Mouse (Mus musculus) stomach, embryonic 14.5 days (tissue): ENCODE results near the gene Taar7d. TPM values are rescaled to one million over a fixed set of nuclear protein-coding genes. Genes with fewer than 3 reads are reported as not detected.
"Not testable (repeated sequence)": the region's sequence is repeated elsewhere in the genome, so short reads cannot be mapped to it uniquely, and the experiment has no call there.

Source experiments
- ATAC-seq: fragments of 200-750 bp; cut with Nextera tagmentation; 2 replicates; pipeline ENCODE4 v1.8.0; 2017; ENCODE audit warnings: low read depth, moderate TSS enrichment; ENCODE audit not compliant: insufficient number of reproducible peaks, insufficient read depth, low FRiP score
- H3K27ac ChIP-seq: fragments of 300-500 bp; sonication (generic); 2 replicates; pipeline ENCODE4 v1.5.1; 2014; ENCODE audit warnings: mild to moderate bottlenecking, low read length, moderate library complexity, mixed read lengths
- H3K27me3 ChIP-seq: fragments of 300-500 bp; sonication (generic); 2 replicates; pipeline ENCODE4 v1.6.1; 2014; ENCODE audit warnings: low read length, control low read depth, mixed read lengths; ENCODE audit not compliant: control insufficient read depth, insufficient read depth
- H3K36me3 ChIP-seq: fragments of 300-500 bp; sonication (generic); 2 replicates; pipeline ENCODE4 v1.6.1; 2014; ENCODE audit warnings: mild to moderate bottlenecking, control low read depth, low read length, moderate library complexity, mixed read lengths; ENCODE audit not compliant: control insufficient read depth, insufficient read depth
- H3K4me1 ChIP-seq: fragments of 300-500 bp; sonication (generic); 2 replicates; pipeline ENCODE4 v1.6.1; 2014; ENCODE audit warnings: low read length, control low read depth, mixed read lengths; ENCODE audit not compliant: control insufficient read depth, insufficient read depth
- H3K4me2 ChIP-seq: fragments of 300-500 bp; sonication (generic); replicated peaks from 2 replicates; pipeline ENCODE4 v1.6.1; 2014; ENCODE audit warnings: low read depth, low read length, control low read depth
- H3K4me3 ChIP-seq: fragments of 300-500 bp; sonication (generic); 2 replicates; pipeline ENCODE4 v1.5.1; 2014; ENCODE audit warnings: low read depth, low read length, control low read depth
- H3K9ac ChIP-seq: fragments of 300-500 bp; sonication (generic); replicated peaks from 2 replicates; pipeline ENCODE4 v1.6.1; 2014; ENCODE audit warnings: low read depth, mild to moderate bottlenecking, control low read depth, low read length, moderate library complexity, mixed read lengths
- H3K9me3 ChIP-seq: fragments of 300-500 bp; sonication (generic); 2 replicates; pipeline ENCODE4 v1.6.1; 2016; ENCODE audit warnings: low read depth, low read length, control low read depth; ENCODE audit not compliant: control insufficient read depth
- WGBS: fragments of 180-500 bp; shearing (Covaris S2); extraction: QIAGEN DNeasy Blood & Tissue Kit; methylation state at CpG from one replicate; pipeline ENCODE4 v1.1.7; 2014; 5-methylcytosine and 5-hydroxymethylcytosine counted together
- polyA plus RNA-seq: library from polyadenylated mRNA; unstranded; fragments of >200 nt; fragmentation: Nextera tagmentation; extraction: Ambion mirVana; gene quantifications from 2 replicates; pipeline ENCODE4 v1.2.1, GENCODE M21; 2014

Gene Taar7d
- polyA plus RNA-seq, 1 experiment from 2014 or later = not detected

DNA sequence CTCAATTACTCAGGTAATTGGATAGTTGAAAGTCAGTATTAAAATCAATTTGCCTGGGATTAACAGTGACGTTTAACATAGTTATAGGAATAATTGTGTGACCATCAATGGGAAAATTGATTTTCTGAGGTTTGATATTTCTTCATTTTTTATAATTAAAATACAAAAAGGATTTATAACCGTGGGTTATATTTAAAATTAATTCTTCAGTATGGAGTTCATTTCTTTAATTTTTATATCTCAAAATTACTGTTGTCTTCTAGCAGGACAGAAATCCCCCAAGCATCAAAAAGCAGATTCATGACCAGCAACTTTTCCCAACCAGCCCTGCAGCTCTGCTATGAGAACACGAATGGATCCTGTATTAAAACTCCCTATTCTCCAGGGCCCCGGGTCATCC is 49.2 kb downstream of the Taar7d start, which contains the start of gene Taar8a:
Gene Taar8a, plus strand, starts transcription at position 301 of the 400 bp plus-strand sequence.
- not testable (repeated sequence) for H3K4me3 ChIP-seq, ATAC-seq, H3K36me3 ChIP-seq, H3K9me3 ChIP-seq, H3K9ac ChIP-seq, H3K4me2 ChIP-seq, H3K4me1 ChIP-seq, H3K27ac ChIP-seq, H3K27me3 ChIP-seq
- WGBS = 89% methylated on average over 2 of the region's 4 CpGs

Other genes starting within 250 kb of the Taar7d start
- 247 and 248 TPM in 2 replicates for gene Rps12, start 239.9 kb upstream of the Taar7d start, polyA plus RNA-seq
- 17.3 and 23.7 TPM in 2 replicates for gene Slc18b1, start 230.2 kb upstream of the Taar7d start, polyA plus RNA-seq
- 0.27 TPM in 1 of 2 replicates, not detected in the other for gene Vnn3, start 175.8 kb upstream of the Taar7d start, polyA plus RNA-seq
- 1.9 and 2.5 TPM in 2 replicates for gene Vnn1, start 132.5 kb upstream of the Taar7d start, polyA plus RNA-seq
- not detected in 2 replicates for gene Taar1, start 106.9 kb upstream of the Taar7d start, polyA plus RNA-seq
- not detected in 2 replicates for gene Taar2, start 88.7 kb upstream of the Taar7d start, polyA plus RNA-seq
- gene Taar3, start 77.7 kb upstream of the Taar7d start, polyA plus RNA-seq = not detected in 2 replicates
- gene Taar4, start 66.7 kb upstream of the Taar7d start, polyA plus RNA-seq = not detected in 2 replicates
- gene Taar5, start 56.5 kb upstream of the Taar7d start, polyA plus RNA-seq = not detected in 2 replicates
- gene Taar6, start 41.6 kb upstream of the Taar7d start, polyA plus RNA-seq = not detected in 2 replicates
- gene Taar7a, start 33.7 kb upstream of the Taar7d start, polyA plus RNA-seq = not detected in 2 replicates
- not detected in 2 replicates for gene Taar7b, start 27.3 kb upstream of the Taar7d start, polyA plus RNA-seq
- gene Taar7e, start 10.4 kb downstream of the Taar7d start, polyA plus RNA-seq = not detected in 2 replicates
- not detected in 2 replicates for gene Taar7f, start 22.3 kb downstream of the Taar7d start, polyA plus RNA-seq
- gene Taar8a, start 49.3 kb downstream of the Taar7d start, polyA plus RNA-seq = not detected in 2 replicates
- not detected in 2 replicates for gene Taar8b, start 65.1 kb downstream of the Taar7d start, polyA plus RNA-seq
- not detected in 2 replicates for gene Taar8c, start 74.7 kb downstream of the Taar7d start, polyA plus RNA-seq
- not detected in 2 replicates for gene Taar9, start 82.3 kb downstream of the Taar7d start, polyA plus RNA-seq
- 93.1 and 93.2 TPM in 2 replicates for gene Stx7, start 122.1 kb downstream of the Taar7d start, polyA plus RNA-seq
- 11.2 and 16.1 TPM in 2 replicates for gene Moxd1, start 196.3 kb downstream of the Taar7d start, polyA plus RNA-seq